Comparison of ENCODE assay signal across 8 mouse cellular contexts in the genomic region with DNA sequence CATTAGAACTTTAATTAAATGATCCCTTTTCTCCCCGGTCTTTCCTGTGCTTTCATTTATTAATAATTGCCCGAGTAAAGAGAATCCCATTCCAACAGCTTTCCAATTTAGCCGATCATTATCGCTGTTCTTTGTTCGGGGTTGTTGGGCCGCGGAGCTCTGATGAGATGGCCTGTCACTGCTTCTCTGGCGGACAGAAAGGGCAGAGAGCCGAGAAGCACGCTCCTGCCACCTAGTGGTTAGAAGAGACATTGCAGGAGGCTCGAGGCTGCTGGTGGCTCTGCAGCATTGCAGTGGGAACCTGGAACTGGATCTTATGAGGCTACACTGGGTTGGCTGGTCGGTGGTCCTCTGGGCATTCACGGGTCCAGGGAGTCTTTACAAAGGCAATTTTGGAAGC. TPM values are rescaled to one million over a fixed set of nuclear protein-coding genes. Genes with fewer than 3 reads are reported as not detected.
DNase-seq lines count a peak whose midpoint lies in the region; ATAC-seq and TF ChIP-seq lines count a peak whose summit lies in the region.

No protein-coding gene starts in this region.

- 0 out of 2 replicates have a peak, but pooled peaks cover 5% of the 10 kb centered on the region for H3K9me3 ChIP-seq in forebrain, embryonic 12.5 days
- H3K9me3 ChIP-seq in heart, postnatal 0 days (replicated peaks; ENCODE audit: control insufficient read depth, low read length): no peaks in the 10 kb centered on the region
- 0 out of 2 replicates have a peak, but pooled peaks cover 2% of the 10 kb centered on the region for H3K9me3 ChIP-seq in liver, embryonic 16.5 days (replicated peaks; ENCODE audit: control insufficient read depth, low read length)
- no peaks in the 10 kb centered on the region for H3K9me3 ChIP-seq in neural tube, embryonic 13.5 days

- TF ChIP-seq EP300 in heart, postnatal 0 days (IDR thresholded peaks at IDR 0.05; ENCODE audit: low read depth): no peak

- H3K4me2 ChIP-seq in forebrain, embryonic 12.5 days: 0 out of 2 replicates have a peak overlapping the region, but pooled peaks have one; percentile 21
- H3K4me2 ChIP-seq in heart, postnatal 0 days (ENCODE audit: low read depth, low read length): peak overlapping the region; percentile 33; the same call in 1 of the 2 replicates
- 0 out of 2 replicates have a peak overlapping the region, but pooled peaks have one; percentile 11 for H3K4me2 ChIP-seq in liver, embryonic 16.5 days (ENCODE audit: low read depth, low read length)
- H3K4me2 ChIP-seq in neural tube, embryonic 13.5 days: peak overlapping the region; percentile 30

- under 1% methylated on average over 13 of the region's 13 CpGs for WGBS in forebrain, embryonic 12.5 days
- WGBS in heart, postnatal 0 days: 1% methylated on average over 13 of the region's 13 CpGs
- 1% methylated on average over 13 of the region's 13 CpGs for WGBS in liver, embryonic 16.5 days (ENCODE audit: insufficient replicate concordance)
- 0% methylated on average over 13 of the region's 13 CpGs for WGBS in neural tube, embryonic 13.5 days

- no peak overlapping the region for H3K4me3 ChIP-seq in forebrain, embryonic 12.5 days (replicated peaks)
- no peak overlapping the region for H3K4me3 ChIP-seq in heart, postnatal 0 days (ENCODE audit: low read depth, low read length)
- no peak overlapping the region for H3K4me3 ChIP-seq in liver, embryonic 16.5 days (ENCODE audit: low read depth, low read length)
- no peak overlapping the region for H3K4me3 ChIP-seq in neural tube, embryonic 13.5 days

- ATAC-seq in CD4-positive, CD25-positive, alpha-beta regulatory T cell, adult 4 months: peak; percentile 94
- peak; percentile 86 for ATAC-seq in forebrain, embryonic 12.5 days (ENCODE audit: low FRiP score)
- ATAC-seq in heart, postnatal 0 days (ENCODE audit: insufficient read depth, low read depth): peak; percentile 81; the same call in 1 of the 2 replicates
- ATAC-seq in liver, embryonic 16.5 days (ENCODE audit: low read depth): no peak; the same call in 1 of the 2 replicates
- peak; percentile 85 for ATAC-seq in neural tube, embryonic 13.5 days (ENCODE audit: low read depth)

- TF ChIP-seq CTCF in heart, postnatal 0 days (IDR thresholded peaks at IDR 0.05; ENCODE audit: low read depth): peak; percentile 99

- H3K4me1 ChIP-seq in forebrain, embryonic 12.5 days: peaks cover 7% of the 10 kb centered on the region
- no peaks in the 10 kb centered on the region for H3K4me1 ChIP-seq in heart, postnatal 0 days (ENCODE audit: control insufficient read depth, insufficient read depth)
- H3K4me1 ChIP-seq in liver, embryonic 16.5 days (ENCODE audit: control insufficient read depth, low read depth, low read length): no peaks in the 10 kb centered on the region
- peaks cover 13% of the 10 kb centered on the region for H3K4me1 ChIP-seq in neural tube, embryonic 13.5 days (replicated peaks)

- H3K36me3 ChIP-seq in forebrain, embryonic 12.5 days (replicated peaks): no peaks in the 10 kb centered on the region
- no peaks in the 10 kb centered on the region for H3K36me3 ChIP-seq in heart, postnatal 0 days (replicated peaks; ENCODE audit: control insufficient read depth, insufficient read depth, low read length)
- no peaks in the 10 kb centered on the region for H3K36me3 ChIP-seq in liver, embryonic 16.5 days (ENCODE audit: control insufficient read depth, insufficient read depth)
- H3K36me3 ChIP-seq in neural tube, embryonic 13.5 days: peaks cover 20% of the 10 kb centered on the region; the same call in 1 of the 2 replicates

- H3K27ac ChIP-seq in forebrain, embryonic 12.5 days: 0 out of 2 replicates have a peak overlapping the region, but pooled peaks have one; percentile 33
- H3K27ac ChIP-seq in heart, postnatal 0 days (ENCODE audit: low read depth): no peak overlapping the region
- H3K27ac ChIP-seq in liver, embryonic 16.5 days (ENCODE audit: low read length): no peak overlapping the region
- H3K27ac ChIP-seq in neural tube, embryonic 13.5 days (replicated peaks): peak overlapping the region; percentile 94

- peak; percentile 56 for DNase-seq in c-Kit-positive CD71-negative TER-119-negative erythroid progenitor cells, embryonic 14.5 days (ENCODE audit: low read depth)
- DNase-seq in heart, postnatal 0 days (ENCODE audit: low spot score): peak; percentile 77
- peak; percentile 81 to 85 for DNase-seq in kidney, postnatal 4 days
- DNase-seq in telencephalon, adult 2 months (ENCODE audit: low read depth, low spot score): peak; percentile 42

- H3K9ac ChIP-seq in forebrain, embryonic 12.5 days: no peak overlapping the region
- H3K9ac ChIP-seq in heart, postnatal 0 days (replicated peaks; ENCODE audit: low read depth, low read length): no peak overlapping the region
- no peak overlapping the region for H3K9ac ChIP-seq in liver, embryonic 16.5 days (ENCODE audit: low read depth, low read length)
- peak overlapping the region; percentile 60 for H3K9ac ChIP-seq in neural tube, embryonic 13.5 days

- peaks cover 86% of the 10 kb centered on the region for H3K27me3 ChIP-seq in forebrain, embryonic 12.5 days
- 0 out of 2 replicates have a peak, but pooled peaks cover 3% of the 10 kb centered on the region for H3K27me3 ChIP-seq in heart, postnatal 0 days (ENCODE audit: control insufficient read depth, insufficient read depth, low read length)
- no peaks in the 10 kb centered on the region; the same call in 1 of the 2 replicates for H3K27me3 ChIP-seq in liver, embryonic 16.5 days (ENCODE audit: control insufficient read depth, insufficient read depth, low read depth, low read length)
- H3K27me3 ChIP-seq in neural tube, embryonic 13.5 days: peaks cover 15% of the 10 kb centered on the region

RNA-seq across cellular contexts. Expression of a gene that starts 13.4 kb away (rescaled TPM):
- not detected for polyA plus RNA-seq in CD4-positive, CD25-positive, alpha-beta regulatory T cell, adult 4 months (2017; shearing (Covaris generic))
- polyA plus RNA-seq in forebrain, embryonic 12.5 days (2016; fragmentation: Nextera tagmentation; extraction: Ambion mirVana): not detected in 2 replicates
- total RNA-seq in heart, postnatal 0 days (2014; rRNA removed; ENCODE audit: low replicate concordance): not detected in 2 replicates
- not detected in 2 replicates for polyA plus RNA-seq in heart, postnatal 0 days (2015; fragmentation: Nextera tagmentation; extraction: Ambion mirVana)
- polyA plus RNA-seq in liver, embryonic 16.5 days (2015; fragmentation: Nextera tagmentation; extraction: Ambion mirVana): not detected in 2 replicates
- 14.3 and 14.4 TPM in 2 replicates for polyA plus RNA-seq in neural tube, embryonic 13.5 days (2015; fragmentation: Nextera tagmentation; extraction: Ambion mirVana)

RNA-seq across cellular contexts. Expression of a gene that starts 51.3 kb away (rescaled TPM):
- not detected for polyA plus RNA-seq in CD4-positive, CD25-positive, alpha-beta regulatory T cell, adult 4 months (2017; shearing (Covaris generic))
- polyA plus RNA-seq in forebrain, embryonic 12.5 days (2016; fragmentation: Nextera tagmentation; extraction: Ambion mirVana): 2.1 and 2.2 TPM in 2 replicates
- total RNA-seq in heart, postnatal 0 days (2014; rRNA removed; ENCODE audit: low replicate concordance): 2.6 TPM in 1 of 2 replicates, not detected in the other
- polyA plus RNA-seq in heart, postnatal 0 days (2015; fragmentation: Nextera tagmentation; extraction: Ambion mirVana): 0.05 TPM in 2 replicates
- polyA plus RNA-seq in liver, embryonic 16.5 days (2015; fragmentation: Nextera tagmentation; extraction: Ambion mirVana): 0.07 and 0.08 TPM in 2 replicates
- 21.2 and 23.5 TPM in 2 replicates for polyA plus RNA-seq in neural tube, embryonic 13.5 days (2015; fragmentation: Nextera tagmentation; extraction: Ambion mirVana)

Comparison
In these comparisons a context has a peak if more than half of its experiments do, and no peak if none do; other contexts are left out.
1. H3K27ac ChIP-seq: peak in forebrain, embryonic 12.5 days (single experiment) and neural tube, embryonic 13.5 days (single experiment); none in heart, postnatal 0 days (single experiment) and liver, embryonic 16.5 days (single experiment).
2. RNA of a gene that starts 13.4 kb away (polyA plus RNA-seq): 14.3 to 14.4 TPM in neural tube, embryonic 13.5 days; not detected in CD4-positive, CD25-positive, alpha-beta regulatory T cell, adult 4 months, not detected in forebrain, embryonic 12.5 days, not detected in heart, postnatal 0 days and not detected in liver, embryonic 16.5 days; every median in the first group is over 10 times any median in the second.
3. Peak in every context shown above with its lines, with median percentiles within 50 percentile points of each other: DNase-seq and H3K4me2 ChIP-seq.